Mouse (Mus musculus) forebrain, embryonic 14.5 days (tissue): ENCODE results near the gene Vmn1r51. TPM values are rescaled to one million over a fixed set of nuclear protein-coding genes. Genes with fewer than 3 reads are reported as not detected.
"Not testable (repeated sequence)": the region's sequence is repeated elsewhere in the genome, so short reads cannot be mapped to it uniquely, and the experiment has no call there.

Experiments used
- ATAC-seq: fragments of 200-750 bp; cut with Nextera tagmentation; 2 replicates; pipeline ENCODE4 v1.8.0; 2017; ENCODE audit warnings: mild to moderate bottlenecking, moderate library complexity
- DNase-seq: peaks from one replicate; pipeline ENCODE4 v3.0.0-alpha.2; 2015; ENCODE audit warnings: low spot score
- H3K27ac ChIP-seq: fragments of 300-500 bp; sonication (generic); 2 replicates; pipeline ENCODE4 v1.5.1; 2014; ENCODE audit warnings: low read depth, mild to moderate bottlenecking, control low read depth, low read length, moderate library complexity
- H3K27me3 ChIP-seq: fragments of 300-500 bp; sonication (generic); replicated peaks from 2 replicates; pipeline ENCODE4 v1.6.1; 2014; ENCODE audit warnings: low read length, control low read depth, mixed read lengths; ENCODE audit not compliant: control insufficient read depth, insufficient read depth
- H3K36me3 ChIP-seq: fragments of 300-500 bp; sonication (generic); 2 replicates; pipeline ENCODE4 v1.6.1; 2014; ENCODE audit warnings: low read length, control low read depth; ENCODE audit not compliant: control insufficient read depth, insufficient read depth
- H3K4me1 ChIP-seq: fragments of 300-500 bp; sonication (generic); 2 replicates; pipeline ENCODE4 v1.6.1; 2014; ENCODE audit warnings: antibody characterized with exemption, low read length, control low read depth; ENCODE audit not compliant: control insufficient read depth, insufficient read depth
- H3K4me2 ChIP-seq: fragments of 300-500 bp; sonication (generic); 2 replicates; pipeline ENCODE4 v1.6.1; 2014; ENCODE audit warnings: mild to moderate bottlenecking, control low read depth, low read length
- H3K4me3 ChIP-seq: fragments of 300-500 bp; sonication (generic); 2 replicates; pipeline ENCODE4 v1.5.1; 2014; ENCODE audit warnings: low read depth, low read length, control low read depth
- H3K9ac ChIP-seq: fragments of 300-500 bp; sonication (generic); 2 replicates; pipeline ENCODE4 v1.6.1; 2014; ENCODE audit warnings: mild to moderate bottlenecking, low read length, control low read depth, moderate library complexity
- H3K9me3 ChIP-seq: fragments of 300-500 bp; sonication (generic); replicated peaks from 2 replicates; pipeline ENCODE4 v1.6.1; 2016; ENCODE audit warnings: low read length, control low read depth, mixed read lengths; ENCODE audit not compliant: control insufficient read depth
- WGBS: fragments of 180-500 bp; shearing (Covaris S2); extraction: QIAGEN DNeasy Blood & Tissue Kit; methylation state at CpG from one replicate; pipeline ENCODE4 v1.1.7; 2014; 5-methylcytosine and 5-hydroxymethylcytosine counted together
- polyA plus RNA-seq: library from polyadenylated mRNA; unstranded; fragments of >200 nt; fragmentation: Nextera tagmentation; extraction: Ambion mirVana; gene quantifications from 2 replicates; pipeline ENCODE4 v1.2.1, GENCODE M21; 2014

The Vmn1r51 gene
- not detected in 2 replicates for polyA plus RNA-seq

- not testable (repeated sequence) for H3K36me3 ChIP-seq
These were observed at the start of gene Vmn1r51 for GRCm38 (mm10) chr6:90122296-90122695. Gene Vmn1r51 (plus strand): TSS chr6:90122596.

DNA sequence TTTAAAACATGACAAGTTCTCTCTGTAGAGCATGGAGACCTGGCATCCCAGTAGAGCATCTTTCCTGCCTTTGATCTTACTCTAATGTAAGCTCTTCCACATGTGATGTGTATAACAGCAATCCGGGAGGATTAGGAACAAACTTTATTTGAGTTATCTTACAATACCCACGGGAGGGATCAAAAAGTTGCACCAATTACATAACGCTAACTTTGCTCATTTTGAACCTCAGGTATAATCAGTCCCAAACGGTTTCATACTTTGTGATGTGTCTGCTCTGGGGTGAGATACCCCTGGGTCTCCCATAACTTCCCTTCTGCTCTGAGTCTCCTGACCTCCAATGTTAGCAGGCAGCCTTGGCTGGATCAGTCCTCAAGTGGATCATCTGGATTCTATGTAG is 44.0 kb upstream of the Vmn1r51 start, which contains the start of gene Vmn1r49:
Vmn1r49 (minus strand) TSS at position 101 of the 400 bp plus-strand sequence.
- ATAC-seq (no peak), DNase-seq (no peak)
- Histone ChIP-seq H3K36me3 (no peaks in the 10 kb centered on the region), H3K4me2 (no peak within 1 kb of the TSS), H3K4me3 (no peak within 1 kb of the TSS), H3K4me1 (no peaks in the 10 kb centered on the region), H3K9me3 (no peaks in the 10 kb centered on the region), H3K27me3 (no peaks in the 10 kb centered on the region), H3K27ac (no peak within 1 kb of the TSS), H3K9ac (no peak within 1 kb of the TSS)
- WGBS = 74% methylated on average over 4 of the region's 4 CpGs

More at GRCm38 (mm10) chr6:90122296-90122695, at the start of gene Vmn1r51:
- not testable (repeated sequence) for H3K9me3 ChIP-seq, H3K27ac ChIP-seq, ATAC-seq, H3K4me2 ChIP-seq, H3K4me3 ChIP-seq, H3K27me3 ChIP-seq, H3K9ac ChIP-seq, DNase-seq, H3K4me1 ChIP-seq
- WGBS = 93% methylated on average over 1 of the region's 1 CpGs

DNA sequence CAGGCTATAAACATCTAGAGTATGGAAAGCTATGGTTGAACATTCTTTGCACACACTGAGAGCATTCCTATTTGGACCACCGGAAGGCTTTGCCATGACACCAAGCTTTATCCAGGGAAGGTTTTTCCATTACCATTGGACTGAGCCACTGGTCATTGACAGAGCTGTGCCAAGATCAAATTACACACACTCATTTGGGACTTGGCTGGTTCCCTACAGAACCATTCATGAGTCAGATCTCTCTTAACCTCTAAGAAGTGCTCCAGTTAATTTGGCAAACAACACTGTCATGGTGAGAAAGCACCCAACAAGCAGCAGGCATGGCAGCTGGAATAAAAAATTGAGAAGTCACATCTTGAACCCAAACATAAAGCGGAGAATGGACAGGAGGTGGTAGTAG is 21.8 kb upstream of the Vmn1r51 start:
- H3K4me1 ChIP-seq = no peaks in the 10 kb centered on the region
- no peak overlapping the region for H3K9ac ChIP-seq
- ATAC-seq (no peak), DNase-seq (no peak)
- H3K27ac ChIP-seq = no peak overlapping the region
- H3K27me3 ChIP-seq = no peaks in the 10 kb centered on the region
- no peak overlapping the region for H3K4me2 ChIP-seq
- no peaks in the 10 kb centered on the region for H3K36me3 ChIP-seq
- H3K4me3 ChIP-seq = no peak overlapping the region
- H3K9me3 ChIP-seq = 0 out of 2 replicates have a peak, but pooled peaks cover 3% of the 10 kb centered on the region
- 98% methylated on average over 2 of the region's 2 CpGs for WGBS

DNA sequence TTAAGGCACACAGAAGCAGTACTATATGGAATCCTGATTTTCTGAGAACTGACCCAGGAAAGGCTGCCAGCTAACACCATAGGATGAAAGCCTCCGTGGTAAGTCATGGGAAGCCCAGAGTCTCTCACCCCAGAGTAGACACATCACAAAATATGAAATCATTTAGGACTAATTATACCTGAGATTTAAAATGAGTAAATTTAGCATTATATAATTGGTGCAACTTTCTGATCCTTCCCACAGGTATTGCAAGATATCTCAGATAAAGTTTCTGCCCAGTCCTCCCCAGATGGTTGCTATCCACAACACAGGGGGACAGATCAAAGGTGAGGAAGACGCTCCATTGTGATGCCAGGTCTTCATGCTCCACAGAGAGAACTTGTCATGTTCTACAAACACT is 21.3 kb upstream of the Vmn1r51 start, which contains the start of gene Vmn1r50:
Vmn1r50 (plus strand) TSS at position 301 of the 400 bp plus-strand sequence.
- H3K4me3 ChIP-seq = no peak within 1 kb of the TSS
- 61% methylated on average over 2 of the region's 2 CpGs for WGBS
- no peak for ATAC-seq

GRCm38 (mm10) chr6:90160139-90160538 is 37.7 kb downstream of the Vmn1r51 start:
- H3K4me1 ChIP-seq = no peaks in the 10 kb centered on the region
- ATAC-seq (no peak), DNase-seq (no peak)
- no peak overlapping the region for H3K4me3 ChIP-seq
- WGBS = 88% methylated on average over 3 of the region's 3 CpGs
- no peaks in the 10 kb centered on the region for H3K27me3 ChIP-seq
- no peak overlapping the region for H3K27ac ChIP-seq
- no peak overlapping the region for H3K4me2 ChIP-seq
- H3K9ac ChIP-seq = no peak overlapping the region
- no peaks in the 10 kb centered on the region for H3K9me3 ChIP-seq
- no peaks in the 10 kb centered on the region for H3K36me3 ChIP-seq

More for the DNA sequence above, 21.3 kb upstream of the Vmn1r51 start, which contains the start of gene Vmn1r50:
- H3K36me3 ChIP-seq = no peaks in the 10 kb centered on the region
- no peaks in the 10 kb centered on the region for H3K27me3 ChIP-seq
- H3K27ac ChIP-seq = no peak within 1 kb of the TSS
- H3K4me2 ChIP-seq = no peak within 1 kb of the TSS
- DNase-seq = no peak
- 0 out of 2 replicates have a peak, but pooled peaks cover 5% of the 10 kb centered on the region for H3K9me3 ChIP-seq
- H3K9ac ChIP-seq = no peak within 1 kb of the TSS
- H3K4me1 ChIP-seq = no peaks in the 10 kb centered on the region

DNA sequence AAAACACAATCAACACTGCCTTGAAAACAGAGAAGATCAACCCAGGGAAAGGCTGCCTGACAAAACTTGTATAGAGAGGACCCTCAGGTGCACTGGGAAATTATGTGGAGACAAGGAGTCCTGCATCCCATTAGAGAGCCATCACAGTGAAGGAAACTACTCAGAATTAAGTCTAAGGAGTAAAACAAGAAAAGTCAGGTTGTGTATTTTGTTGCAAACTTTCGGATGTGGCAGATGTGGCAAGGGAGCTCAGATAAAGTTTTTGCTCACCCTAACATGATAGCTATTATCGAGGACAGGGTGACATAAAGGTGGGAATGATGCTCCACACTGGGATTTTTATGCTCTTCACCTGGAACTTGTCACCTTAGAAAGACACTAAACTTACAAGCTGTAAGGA is 52.1 kb downstream of the Vmn1r51 start, which contains the start of gene Vmn1r52:
Vmn1r52 (plus strand) TSS at position 301 of the 400 bp plus-strand sequence.
- Histone ChIP-seq H3K4me3 (no peak within 1 kb of the TSS), H3K9me3 (no peaks in the 10 kb centered on the region; the same call in 1 of the 2 replicates), H3K36me3 (no peaks in the 10 kb centered on the region), H3K27ac (no peak within 1 kb of the TSS), H3K4me2 (no peak within 1 kb of the TSS), H3K9ac (no peak within 1 kb of the TSS), H3K4me1 (no peaks in the 10 kb centered on the region), H3K27me3 (no peaks in the 10 kb centered on the region)
- no peak for ATAC-seq
- no peak for DNase-seq
- 72% methylated on average over 2 of the region's 2 CpGs for WGBS

Other genes starting within 250 kb of the Vmn1r51 start
- gene Vmn1r42, start 246.2 kb upstream of the Vmn1r51 start, polyA plus RNA-seq = not detected in 2 replicates
- not detected in 2 replicates for gene Vmn1r43, start 246.2 kb upstream of the Vmn1r51 start, polyA plus RNA-seq
- gene Vmn1r44, start 238.9 kb upstream of the Vmn1r51 start, polyA plus RNA-seq = not detected in 2 replicates
- not detected in 2 replicates for gene Vmn1r45, start 182.0 kb upstream of the Vmn1r51 start, polyA plus RNA-seq
- not detected in 2 replicates for gene Vmn1r46, start 153.3 kb upstream of the Vmn1r51 start, polyA plus RNA-seq
- gene Vmn1r47, start 106.4 kb upstream of the Vmn1r51 start, polyA plus RNA-seq = not detected in 2 replicates
- not detected in 2 replicates for gene Vmn1r48, start 85.8 kb upstream of the Vmn1r51 start, polyA plus RNA-seq
- gene Vmn1r49, start 44.1 kb upstream of the Vmn1r51 start, polyA plus RNA-seq = not detected in 2 replicates
- gene Vmn1r50, start 21.2 kb upstream of the Vmn1r51 start, polyA plus RNA-seq = not detected in 2 replicates
- gene Vmn1r52, start 52.2 kb downstream of the Vmn1r51 start, polyA plus RNA-seq = not detected in 2 replicates
- not detected in 2 replicates for gene V1ra8, start 80.2 kb downstream of the Vmn1r51 start, polyA plus RNA-seq
- gene Vmn1r53, start 101.8 kb downstream of the Vmn1r51 start, polyA plus RNA-seq = not detected in 2 replicates
- gene Vmn1r54, start 123.7 kb downstream of the Vmn1r51 start, polyA plus RNA-seq = not detected in 2 replicates
- not detected in 2 replicates for gene BC048671, start 178.6 kb downstream of the Vmn1r51 start, polyA plus RNA-seq
- gene Chst13, start 202.6 kb downstream of the Vmn1r51 start, polyA plus RNA-seq = not detected in 2 replicates
- not detected in 2 replicates for gene Uroc1, start 210.7 kb downstream of the Vmn1r51 start, polyA plus RNA-seq
- gene Zxdc, start 246.9 kb downstream of the Vmn1r51 start, polyA plus RNA-seq = 13.4 and 14.0 TPM in 2 replicates